Mouse (Mus musculus): ENCODE measurements around the gene Slit2. TPM values are rescaled to one million over a fixed set of nuclear protein-coding genes. Genes with fewer than 3 reads are reported as not detected.
A peak's percentile ranks its signal among the peaks of the same experiment; 100 is the strongest.

The Slit2 gene
- polyA plus RNA-seq, 1 experiment from 2014 or later: 25.4 TPM

DNA sequence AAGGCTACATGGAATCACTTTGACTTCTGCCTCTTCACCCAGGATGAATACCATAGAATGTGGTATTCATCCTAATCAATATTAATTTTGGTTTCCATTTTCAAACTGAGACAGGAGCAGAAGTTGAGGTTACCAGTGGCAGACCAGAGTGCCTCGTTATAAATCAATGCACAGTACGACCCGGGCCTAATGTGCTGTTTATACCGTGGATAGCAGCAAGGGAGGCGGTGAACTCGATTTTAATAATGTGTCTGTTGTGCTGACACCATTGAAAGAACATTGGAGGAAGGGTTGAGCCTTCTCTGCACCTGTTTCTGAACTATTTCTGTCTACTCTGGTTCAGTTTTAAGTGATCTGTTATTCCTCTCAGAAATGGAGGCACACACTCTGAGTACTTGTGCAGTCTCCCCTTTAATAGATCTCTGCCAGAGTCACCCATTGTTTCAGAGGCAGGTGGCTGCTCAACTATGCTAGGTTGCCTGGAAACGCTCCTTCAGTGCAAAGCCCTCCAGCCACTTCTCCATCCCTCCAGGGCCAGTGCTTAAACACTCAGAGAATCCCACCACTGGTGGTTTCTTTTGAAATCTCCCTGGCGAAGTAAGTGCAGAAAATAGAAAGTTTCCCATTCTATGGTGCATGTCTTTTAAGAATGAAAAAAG is 98.4 kb downstream of the Slit2 start:
- Histone ChIP-seq H3K36me3 (replicated peaks) (no peaks in the 10 kb centered on the region), H3K4me3 (no peak overlapping the region), H3K27ac (peak overlapping the region; percentile 38; the same call in 1 of the 2 replicates), H3K9me3 (no peaks in the 10 kb centered on the region), H3K9ac (no peak overlapping the region), H3K4me2 (no peak overlapping the region), H3K4me1 (peaks cover 4% of the 10 kb centered on the region; the same call in 1 of the 2 replicates), H3K27me3 (replicated peaks) (no peaks in the 10 kb centered on the region)
- 26% methylated on average over 8 of the region's 8 CpGs for WGBS
- ATAC-seq (replicated peaks): peak; percentile 84

DNA sequence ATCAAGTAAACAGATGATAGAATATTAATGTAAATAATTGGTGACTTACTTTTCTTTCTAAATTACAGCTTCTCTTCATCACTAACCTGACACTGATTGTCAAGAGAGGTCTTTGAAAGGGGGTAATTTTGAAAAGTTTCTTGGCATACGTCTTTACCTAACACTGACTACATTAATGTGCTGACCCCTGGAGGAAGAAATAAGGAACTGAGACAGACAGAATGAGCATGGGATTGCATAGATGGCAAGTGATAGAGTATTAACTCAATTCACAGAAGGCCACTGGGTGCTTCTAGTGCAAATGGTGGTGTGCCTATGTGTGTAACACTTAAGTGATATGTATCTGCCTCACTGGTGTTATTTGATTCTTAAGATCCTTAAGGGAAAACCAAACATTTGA is 130.5 kb downstream of the Slit2 start:
- WGBS: 16% methylated on average over 1 of the region's 1 CpGs
- Histone ChIP-seq H3K4me1 (peaks cover 12% of the 10 kb centered on the region; the same call in 1 of the 2 replicates), H3K36me3 (replicated peaks) (no peaks in the 10 kb centered on the region), H3K27me3 (replicated peaks) (no peaks in the 10 kb centered on the region), H3K9ac (no peak overlapping the region), H3K27ac (no peak overlapping the region), H3K9me3 (no peaks in the 10 kb centered on the region), H3K4me3 (no peak overlapping the region), H3K4me2 (no peak overlapping the region)
- peak; percentile 57 for ATAC-seq (replicated peaks)

DNA sequence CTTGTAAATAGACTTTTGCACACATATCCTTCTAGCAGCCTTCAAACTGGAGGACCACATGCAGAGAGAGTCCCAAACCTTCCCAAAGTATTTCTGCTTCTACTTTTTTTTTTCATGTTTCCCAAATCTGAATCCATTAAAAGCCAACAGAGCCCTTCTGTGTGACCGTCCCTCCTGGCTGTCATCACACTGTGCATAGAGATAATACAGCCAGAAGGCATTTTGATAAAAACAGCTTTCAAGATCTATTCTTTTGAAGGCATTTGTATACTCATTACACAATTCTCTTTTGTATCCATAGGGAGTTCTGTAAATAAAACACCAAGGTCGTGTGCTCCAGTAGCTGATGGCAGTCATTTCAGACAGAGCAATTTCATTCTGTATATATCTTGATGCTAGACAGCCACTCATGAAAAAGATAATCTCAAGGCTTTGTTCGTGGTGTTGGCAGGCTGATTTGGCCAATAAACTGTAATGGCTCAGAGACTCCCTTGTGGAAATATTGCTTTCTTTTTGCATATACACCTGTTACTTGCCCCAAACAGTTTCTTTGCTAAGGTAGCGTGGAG is 132.1 kb downstream of the Slit2 start:
- WGBS: 31% methylated on average over 4 of the region's 4 CpGs
- no peak overlapping the region for H3K4me2 ChIP-seq
- ATAC-seq (replicated peaks): peak; percentile 51; the same call in 1 of the 2 replicates
- no peaks in the 10 kb centered on the region for H3K27me3 ChIP-seq (replicated peaks)
- H3K27ac ChIP-seq: no peak overlapping the region
- H3K4me1 ChIP-seq: peaks cover 12% of the 10 kb centered on the region; the same call in 1 of the 2 replicates
- H3K9me3 ChIP-seq: no peaks in the 10 kb centered on the region
- H3K36me3 ChIP-seq (replicated peaks): no peaks in the 10 kb centered on the region
- H3K9ac ChIP-seq: no peak overlapping the region
- no peak overlapping the region for H3K4me3 ChIP-seq

DNA sequence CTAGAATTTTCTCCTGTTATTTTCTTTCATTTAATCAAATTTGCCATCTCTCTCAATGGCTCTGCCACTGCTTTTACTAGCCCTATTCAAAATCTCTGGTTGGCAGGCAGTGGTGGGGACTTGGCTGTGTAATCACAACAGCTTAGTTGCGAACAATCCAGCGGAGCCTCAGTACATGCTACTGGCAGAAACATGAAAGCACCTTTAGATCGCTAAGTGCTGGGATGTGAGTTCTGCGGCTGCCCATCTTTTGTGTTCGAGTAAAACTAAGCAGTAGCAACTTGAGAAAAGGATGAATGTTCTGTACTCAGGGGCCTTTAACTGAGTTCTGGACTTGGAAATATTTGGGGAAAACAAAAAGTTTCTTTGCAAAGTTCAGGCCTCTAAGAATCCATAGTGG is 139.7 kb downstream of the Slit2 start:
- H3K4me3 ChIP-seq: no peak overlapping the region
- 62% methylated on average over 5 of the region's 5 CpGs for WGBS
- H3K36me3 ChIP-seq (replicated peaks): no peaks in the 10 kb centered on the region
- no peaks in the 10 kb centered on the region for H3K4me1 ChIP-seq
- H3K9ac ChIP-seq: no peak overlapping the region
- H3K4me2 ChIP-seq: no peak overlapping the region
- H3K9me3 ChIP-seq: no peaks in the 10 kb centered on the region
- H3K27me3 ChIP-seq (replicated peaks): no peaks in the 10 kb centered on the region
- ATAC-seq (replicated peaks): no peak; the same call in 1 of the 2 replicates
- H3K27ac ChIP-seq: no peak overlapping the region

DNA sequence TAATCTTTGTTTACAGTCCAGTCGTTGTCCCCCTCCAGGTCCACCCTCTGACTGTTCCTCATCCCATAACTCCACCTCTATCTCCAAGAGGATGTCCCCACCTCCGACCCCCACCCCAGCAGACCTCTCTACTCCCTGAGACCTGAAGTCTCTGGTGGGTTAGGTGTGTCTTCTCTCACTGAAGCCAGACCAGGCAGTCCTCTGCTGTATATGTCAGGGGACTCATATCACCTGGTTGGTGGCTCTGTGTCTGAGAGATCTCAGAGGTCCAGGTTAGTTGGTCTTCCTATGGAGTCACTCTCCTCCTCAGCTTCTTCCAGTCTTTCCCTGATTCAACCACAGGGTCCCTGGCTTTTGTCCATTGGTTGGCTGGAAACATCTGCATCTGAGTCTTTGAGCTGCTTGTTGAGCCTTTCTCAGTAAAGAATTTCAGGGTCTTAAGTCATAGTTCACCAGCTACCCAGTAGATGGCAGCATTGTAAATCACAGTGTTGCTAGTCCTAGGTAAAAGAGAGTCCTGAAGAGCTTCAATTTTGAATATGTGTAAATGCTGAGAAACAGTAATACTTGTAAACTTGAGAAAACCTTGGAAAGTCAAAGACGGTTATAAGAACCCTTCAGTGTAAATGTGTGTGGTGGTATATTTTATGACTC is 143.0 kb downstream of the Slit2 start:
- Histone ChIP-seq H3K4me2 (no peak overlapping the region), H3K9ac (no peak overlapping the region), H3K27ac (no peak overlapping the region), H3K9me3 (no peaks in the 10 kb centered on the region), H3K4me1 (no peaks in the 10 kb centered on the region), H3K36me3 (replicated peaks) (no peaks in the 10 kb centered on the region), H3K27me3 (replicated peaks) (no peaks in the 10 kb centered on the region), H3K4me3 (no peak overlapping the region)
- 82% methylated on average over 3 of the region's 3 CpGs for whole genome bisulfite sequencing
- peak; percentile 54 for ATAC-seq (replicated peaks)

DNA sequence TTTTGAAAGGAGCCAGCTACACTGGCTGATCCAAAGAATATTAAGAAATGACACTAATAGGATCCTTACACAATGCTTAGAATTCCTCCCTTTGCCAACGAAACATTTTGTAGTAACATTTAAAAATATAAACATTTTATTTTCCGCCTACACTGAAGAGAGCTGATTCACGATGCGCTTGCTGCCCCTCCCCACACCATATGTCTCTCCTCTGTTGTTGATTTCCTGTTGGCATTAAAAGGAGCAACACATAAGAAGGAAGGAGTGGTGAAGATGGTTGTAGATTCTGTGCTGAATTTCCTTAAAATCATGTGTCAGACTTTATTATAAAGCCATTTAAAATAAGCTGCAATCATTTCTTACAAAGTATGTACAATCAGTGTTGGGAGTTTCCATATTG is 147.0 kb downstream of the Slit2 start:
- H3K4me2 ChIP-seq: no peak overlapping the region
- no peaks in the 10 kb centered on the region for H3K36me3 ChIP-seq (replicated peaks)
- no peaks in the 10 kb centered on the region for H3K9me3 ChIP-seq
- 91% methylated on average over 4 of the region's 4 CpGs for WGBS
- H3K27ac ChIP-seq: no peak overlapping the region
- peaks cover 4% of the 10 kb centered on the region for H3K27me3 ChIP-seq (replicated peaks)
- no peak overlapping the region for H3K4me3 ChIP-seq
- no peak for ATAC-seq (replicated peaks)
- H3K9ac ChIP-seq: no peak overlapping the region
- no peaks in the 10 kb centered on the region for H3K4me1 ChIP-seq

DNA sequence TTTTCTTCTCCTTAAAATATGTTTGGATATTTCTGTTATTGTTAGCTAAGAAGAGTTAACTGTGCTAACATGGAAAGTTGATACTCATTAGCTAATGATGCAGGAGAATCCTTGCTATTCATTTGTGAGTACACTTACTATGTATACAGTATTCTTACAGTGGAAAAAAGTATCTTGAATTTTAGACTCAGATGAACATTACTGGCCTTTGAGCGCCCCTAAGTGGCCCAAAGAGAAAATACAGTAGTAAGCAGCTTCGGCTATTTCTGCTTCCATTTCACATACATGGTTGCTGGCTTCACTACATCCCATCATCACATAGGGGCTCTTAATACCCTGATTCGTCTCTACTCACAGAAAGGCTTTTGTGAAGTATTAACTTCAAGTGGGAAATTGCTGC is 153.6 kb downstream of the Slit2 start:
- Histone ChIP-seq H3K27ac (no peak overlapping the region), H3K4me3 (no peak overlapping the region), H3K9me3 (no peaks in the 10 kb centered on the region), H3K36me3 (replicated peaks) (no peaks in the 10 kb centered on the region), H3K4me2 (no peak overlapping the region), H3K27me3 (replicated peaks) (peaks cover 4% of the 10 kb centered on the region), H3K4me1 (peaks cover 9% of the 10 kb centered on the region; the same call in 1 of the 2 replicates), H3K9ac (no peak overlapping the region)
- WGBS: 15% methylated on average over 3 of the region's 3 CpGs
- ATAC-seq (replicated peaks): peak; percentile 48

DNA sequence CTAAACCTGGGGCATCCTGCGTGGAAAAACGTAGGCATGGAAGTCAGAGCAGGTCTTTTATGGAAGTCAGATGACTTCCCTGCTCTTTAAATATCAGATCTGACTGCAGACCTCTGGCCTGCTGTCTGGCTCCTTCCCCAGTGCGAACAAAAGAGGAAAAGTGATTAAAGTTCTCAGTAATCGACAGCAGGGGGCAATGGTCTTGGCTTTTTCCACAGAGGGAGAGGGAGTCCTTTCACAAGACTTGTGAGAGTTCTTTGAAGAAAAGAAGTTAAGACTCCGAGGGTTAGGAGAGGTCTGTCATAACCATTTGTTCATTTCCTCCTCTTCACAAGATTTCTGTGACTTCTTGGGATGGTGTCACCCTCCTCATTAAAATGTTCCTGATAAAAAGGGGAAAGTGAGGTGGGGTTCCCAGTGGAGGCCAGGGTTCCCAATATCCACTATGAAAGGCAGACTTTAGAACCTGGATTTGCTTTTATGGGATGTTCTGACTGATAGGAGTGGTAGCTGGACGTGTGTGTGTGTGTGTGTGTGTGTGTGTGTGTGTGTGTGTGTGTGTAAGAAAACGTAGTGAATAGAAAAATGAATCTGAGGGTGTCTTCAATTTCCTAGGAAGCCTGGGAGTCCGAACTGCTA is 156.0 kb downstream of the Slit2 start:
- Histone ChIP-seq H3K4me3 (no peak overlapping the region), H3K4me1 (peaks cover 9% of the 10 kb centered on the region; the same call in 1 of the 2 replicates), H3K27ac (no peak overlapping the region), H3K9me3 (no peaks in the 10 kb centered on the region), H3K9ac (no peak overlapping the region), H3K4me2 (no peak overlapping the region), H3K36me3 (replicated peaks) (no peaks in the 10 kb centered on the region), H3K27me3 (replicated peaks) (peaks cover 4% of the 10 kb centered on the region)
- 8% methylated on average over 8 of the region's 8 CpGs for WGBS
- ATAC-seq (replicated peaks): peak; percentile 69

DNA sequence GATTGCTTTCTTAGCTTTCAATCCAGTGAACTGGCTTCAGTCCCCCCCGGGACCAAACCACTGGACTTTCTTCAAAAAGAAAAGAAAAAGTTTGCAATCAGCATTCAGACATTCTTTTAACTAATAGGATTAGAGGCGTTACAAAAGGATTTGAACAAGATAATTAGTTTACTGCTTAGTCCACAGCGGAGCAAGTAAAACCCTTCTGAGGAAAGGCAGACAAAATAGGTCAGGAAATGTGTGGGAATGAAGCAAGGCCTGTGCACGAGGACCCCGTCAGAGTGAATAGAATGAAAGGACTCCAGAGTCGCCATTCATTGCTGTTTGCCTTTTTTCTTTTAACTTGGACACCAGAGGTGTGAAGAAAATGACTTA is 156.5 kb downstream of the Slit2 start:
- H3K4me3 ChIP-seq: no peak overlapping the region
- no peak overlapping the region for H3K27ac ChIP-seq
- ATAC-seq (replicated peaks): peak; percentile 40; the same call in 1 of the 2 replicates
- peaks cover 9% of the 10 kb centered on the region; the same call in 1 of the 2 replicates for H3K4me1 ChIP-seq
- no peaks in the 10 kb centered on the region for H3K9me3 ChIP-seq
- no peaks in the 10 kb centered on the region for H3K36me3 ChIP-seq (replicated peaks)
- no peaks in the 10 kb centered on the region; the same call in 1 of the 2 replicates for H3K27me3 ChIP-seq (replicated peaks)
- no peak overlapping the region for H3K9ac ChIP-seq
- 7% methylated on average over 6 of the region's 6 CpGs for whole genome bisulfite sequencing
- no peak overlapping the region for H3K4me2 ChIP-seq

DNA sequence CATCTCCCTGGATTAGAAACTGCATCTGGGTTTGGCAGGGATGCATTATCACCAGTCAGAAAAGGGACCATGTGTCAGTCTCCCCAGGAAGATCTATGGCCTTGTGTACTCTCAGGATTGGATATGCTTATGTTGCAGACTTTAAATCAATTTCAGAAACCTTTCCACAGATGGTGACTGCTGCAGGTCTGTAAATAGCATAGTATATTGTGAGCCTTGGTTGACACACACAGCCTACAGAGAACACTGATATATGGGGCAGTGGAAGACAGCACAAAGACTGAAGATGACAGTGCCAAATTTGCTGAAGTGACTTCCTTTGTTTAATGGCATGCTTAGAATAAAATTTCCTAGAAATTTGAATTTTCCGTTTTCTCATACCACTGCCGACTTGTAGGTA is 163.1 kb downstream of the Slit2 start:
- WGBS: 91% methylated on average over 2 of the region's 2 CpGs
- no peak for ATAC-seq (replicated peaks)
- Histone ChIP-seq H3K9ac (no peak overlapping the region), H3K4me3 (no peak overlapping the region), H3K36me3 (replicated peaks) (no peaks in the 10 kb centered on the region), H3K4me1 (no peaks in the 10 kb centered on the region), H3K27me3 (replicated peaks) (no peaks in the 10 kb centered on the region), H3K27ac (no peak overlapping the region), H3K4me2 (no peak overlapping the region), H3K9me3 (no peaks in the 10 kb centered on the region)

DNA sequence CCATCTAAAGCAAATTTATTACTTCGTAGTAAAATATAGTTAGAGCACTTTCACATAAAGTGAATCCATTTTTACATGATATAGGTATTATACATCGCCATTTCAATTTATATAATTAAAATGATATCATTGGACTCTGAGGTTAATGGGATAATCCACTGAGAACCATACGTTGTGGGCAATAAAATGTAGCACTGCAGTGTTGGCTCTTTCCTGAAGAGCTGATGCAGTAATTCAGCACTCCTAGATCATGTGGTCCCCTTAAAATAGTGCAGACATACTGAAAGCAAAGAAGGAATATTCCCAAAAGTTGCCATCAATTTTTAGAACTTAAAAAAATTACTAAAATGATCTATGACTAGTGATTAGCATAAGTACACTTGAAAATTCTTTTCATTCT is 177.9 kb downstream of the Slit2 start:
- Histone ChIP-seq H3K27me3 (replicated peaks) (no peaks in the 10 kb centered on the region), H3K36me3 (replicated peaks) (no peaks in the 10 kb centered on the region), H3K4me3 (no peak overlapping the region), H3K4me2 (no peak overlapping the region), H3K9ac (no peak overlapping the region), H3K27ac (no peak overlapping the region), H3K4me1 (no peaks in the 10 kb centered on the region), H3K9me3 (no peaks in the 10 kb centered on the region)
- 86% methylated on average over 3 of the region's 3 CpGs for WGBS
- ATAC-seq (replicated peaks): no peak

DNA sequence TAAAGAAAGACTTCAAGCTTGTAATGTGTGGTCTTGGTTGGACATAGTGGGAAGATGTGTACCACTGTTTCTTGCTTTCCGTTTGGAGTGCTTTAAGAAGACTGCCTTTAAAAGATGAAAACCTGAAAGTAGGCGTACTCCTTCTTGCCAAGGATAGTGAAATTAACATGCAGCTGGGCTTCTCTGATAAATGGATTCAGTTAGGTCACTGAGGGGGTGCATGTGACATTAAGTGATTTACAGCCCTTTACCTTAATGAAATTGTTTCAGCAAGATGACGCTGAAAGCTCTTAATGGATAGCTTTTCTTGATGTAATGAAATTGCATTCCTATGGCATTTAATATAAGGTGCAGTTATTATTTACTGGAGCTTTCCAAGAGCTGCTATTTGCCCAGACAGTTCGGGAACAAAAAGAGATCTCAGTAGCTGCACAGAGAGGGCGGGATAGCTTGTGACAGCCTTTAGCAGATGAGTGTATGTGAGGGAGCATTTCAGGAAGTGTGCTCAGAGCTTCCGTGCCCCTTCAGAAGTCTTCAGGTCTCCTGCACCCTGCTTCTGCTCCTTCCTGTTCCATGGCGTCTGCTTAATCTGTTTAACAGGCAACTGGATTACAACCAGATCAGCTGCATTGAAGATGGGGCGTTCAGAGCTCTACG is 198.8 kb downstream of the Slit2 start:
- Histone ChIP-seq H3K27ac (no peak overlapping the region), H3K9me3 (no peaks in the 10 kb centered on the region), H3K27me3 (replicated peaks) (no peaks in the 10 kb centered on the region), H3K4me1 (0 out of 2 replicates have a peak, but pooled peaks cover 4% of the 10 kb centered on the region), H3K4me3 (no peak overlapping the region), H3K9ac (no peak overlapping the region), H3K36me3 (replicated peaks) (no peaks in the 10 kb centered on the region), H3K4me2 (no peak overlapping the region)
- ATAC-seq (replicated peaks): no peak
- WGBS: 42% methylated on average over 9 of the region's 9 CpGs
